Mouse (Mus musculus) hindbrain, embryonic 13.5 days (tissue): ENCODE measurements around the gene Aurka. TPM values are rescaled to one million over a fixed set of nuclear protein-coding genes. Genes with fewer than 3 reads are reported as not detected.

Experiments
- ATAC-seq: fragments of 200-750 bp; cut with Nextera tagmentation; 2 replicates; pipeline ENCODE4 v1.8.0; 2017; ENCODE audit warnings: moderate TSS enrichment; ENCODE audit not compliant: low FRiP score
- H3K27ac ChIP-seq: fragments of 300-500 bp; sonication (generic); 2 replicates; pipeline ENCODE4 v1.5.1; 2015; ENCODE audit warnings: inconsistent platforms, mild to moderate bottlenecking, moderate library complexity
- H3K27me3 ChIP-seq: fragments of 300-500 bp; sonication (generic); 2 replicates; pipeline ENCODE4 v1.6.1; 2015; ENCODE audit warnings: mild to moderate bottlenecking, inconsistent platforms
- H3K36me3 ChIP-seq: fragments of 300-500 bp; sonication (generic); 2 replicates; pipeline ENCODE4 v1.6.1; 2015; ENCODE audit warnings: mild to moderate bottlenecking, inconsistent platforms
- H3K4me1 ChIP-seq: fragments of 300-500 bp; sonication (generic); replicated peaks from 2 replicates; pipeline ENCODE4 v1.6.1; 2015; ENCODE audit warnings: inconsistent platforms
- H3K4me2 ChIP-seq: fragments of 300-500 bp; sonication (generic); 2 replicates; pipeline ENCODE4 v1.6.1; 2015; ENCODE audit warnings: inconsistent platforms, mild to moderate bottlenecking, moderate library complexity
- H3K4me3 ChIP-seq: fragments of 300-500 bp; sonication (generic); 2 replicates; pipeline ENCODE4 v1.5.1; 2015; ENCODE audit warnings: mild to moderate bottlenecking, inconsistent platforms
- H3K9ac ChIP-seq: fragments of 300-500 bp; sonication (generic); 2 replicates; pipeline ENCODE4 v1.6.1; 2015; ENCODE audit warnings: mild to moderate bottlenecking, inconsistent platforms
- H3K9me3 ChIP-seq: fragments of 300-500 bp; sonication (generic); 2 replicates; pipeline ENCODE4 v1.6.1; 2016; ENCODE audit warnings: inconsistent platforms
- WGBS: fragments of 180-500 bp; shearing (Covaris S2); methylation state at CpG from one replicate; pipeline ENCODE4 v1.1.7; 2015; 5-methylcytosine and 5-hydroxymethylcytosine counted together
- polyA plus RNA-seq: library from polyadenylated mRNA; unstranded; fragments of >200 nt; fragmentation: Nextera tagmentation; extraction: Ambion mirVana; gene quantifications from 2 replicates; pipeline ENCODE4 v1.2.1, GENCODE M21; 2015

The Aurka gene
- polyA plus RNA-seq, 1 experiment from 2014 or later: 26.8 TPM

GRCm38 (mm10) chr2:172401116-172401825 lies 30.9 kb upstream of the Aurka start:
- Histone ChIP-seq H3K9me3 (no peaks in the 10 kb centered on the region), H3K4me3 (no peak overlapping the region), H3K36me3 (no peaks in the 10 kb centered on the region), H3K4me1 (peaks cover 7% of the 10 kb centered on the region), H3K4me2 (no peak overlapping the region), H3K27ac (no peak overlapping the region), H3K9ac (no peak overlapping the region), H3K27me3 (no peaks in the 10 kb centered on the region)
- ATAC-seq: no peak
- 79% methylated on average over 13 of the region's 13 CpGs for WGBS

- Histone ChIP-seq H3K9me3 (no peaks in the 10 kb centered on the region), H3K4me3 (no peak overlapping the region), H3K4me1 (peaks cover 12% of the 10 kb centered on the region), H3K27me3 (no peaks in the 10 kb centered on the region), H3K9ac (no peak overlapping the region), H3K36me3 (no peaks in the 10 kb centered on the region), H3K27ac (no peak overlapping the region), H3K4me2 (no peak overlapping the region)
- ATAC-seq: no peak
- WGBS: 28% methylated on average over 9 of the region's 9 CpGs
Measured at GRCm38 (mm10) chr2:172399901-172400300, 29.6 kb upstream of the Aurka start.

- Histone ChIP-seq H3K4me2 (no peak overlapping the region), H3K9me3 (no peaks in the 10 kb centered on the region), H3K27ac (no peak overlapping the region), H3K27me3 (no peaks in the 10 kb centered on the region; the same call in 1 of the 2 replicates), H3K36me3 (no peaks in the 10 kb centered on the region), H3K9ac (no peak overlapping the region), H3K4me3 (no peak overlapping the region), H3K4me1 (peaks cover 12% of the 10 kb centered on the region)
- 46% methylated on average over 9 of the region's 9 CpGs for WGBS
- no peak for ATAC-seq
Measured at GRCm38 (mm10) chr2:172395961-172396360, 25.6 kb upstream of the Aurka start.

GRCm38 (mm10) chr2:172394671-172395070 lies 24.3 kb upstream of the Aurka start:
- H3K4me1 ChIP-seq: peaks cover 6% of the 10 kb centered on the region; the same call in 1 of the 2 replicates
- no peak overlapping the region for H3K27ac ChIP-seq
- no peaks in the 10 kb centered on the region; the same call in 1 of the 2 replicates for H3K27me3 ChIP-seq
- 76% methylated on average over 4 of the region's 4 CpGs for WGBS
- H3K9ac ChIP-seq: no peak overlapping the region
- H3K4me2 ChIP-seq: no peak overlapping the region
- ATAC-seq: no peak
- H3K36me3 ChIP-seq: no peaks in the 10 kb centered on the region
- no peaks in the 10 kb centered on the region for H3K9me3 ChIP-seq
- no peak overlapping the region for H3K4me3 ChIP-seq

- Histone ChIP-seq H3K9ac (no peak overlapping the region), H3K4me2 (no peak overlapping the region), H3K4me3 (no peak overlapping the region), H3K9me3 (no peaks in the 10 kb centered on the region), H3K27me3 (no peaks in the 10 kb centered on the region; the same call in 1 of the 2 replicates), H3K27ac (no peak overlapping the region), H3K36me3 (no peaks in the 10 kb centered on the region), H3K4me1 (peaks cover 6% of the 10 kb centered on the region; the same call in 1 of the 2 replicates)
- no peak for ATAC-seq
- 74% methylated on average over 2 of the region's 2 CpGs for WGBS
Measured at GRCm38 (mm10) chr2:172394052-172394392, 23.7 kb upstream of the Aurka start.

- Histone ChIP-seq H3K4me1 (peaks cover 6% of the 10 kb centered on the region; the same call in 1 of the 2 replicates), H3K27ac (no peak within 1 kb of the TSS), H3K9me3 (no peaks in the 10 kb centered on the region), H3K36me3 (no peaks in the 10 kb centered on the region), H3K27me3 (no peaks in the 10 kb centered on the region; the same call in 1 of the 2 replicates), H3K4me2 (no peak within 1 kb of the TSS), H3K9ac (no peak within 1 kb of the TSS), H3K4me3 (no peak within 1 kb of the TSS)
- WGBS: 42% methylated on average over 13 of the region's 13 CpGs
- ATAC-seq: no peak
Measured at GRCm38 (mm10) chr2:172393391-172394051, 23.2 kb upstream of the Aurka start, which contains the start of gene Cass4. TSS of gene Cass4 (plus strand) at chr2:172393794.

GRCm38 (mm10) chr2:172392041-172392521 lies 21.7 kb upstream of the Aurka start:
- no peak overlapping the region for H3K9ac ChIP-seq
- ATAC-seq: no peak
- no peak overlapping the region for H3K4me2 ChIP-seq
- no peaks in the 10 kb centered on the region for H3K9me3 ChIP-seq
- H3K27me3 ChIP-seq: no peaks in the 10 kb centered on the region; the same call in 1 of the 2 replicates
- H3K4me3 ChIP-seq: no peak overlapping the region
- 79% methylated on average over 10 of the region's 10 CpGs for WGBS
- peaks cover 6% of the 10 kb centered on the region; the same call in 1 of the 2 replicates for H3K4me1 ChIP-seq
- H3K36me3 ChIP-seq: no peaks in the 10 kb centered on the region
- no peak overlapping the region for H3K27ac ChIP-seq

GRCm38 (mm10) chr2:172390341-172390740 lies 20.0 kb upstream of the Aurka start:
- Histone ChIP-seq H3K9ac (no peak overlapping the region), H3K27me3 (no peaks in the 10 kb centered on the region; the same call in 1 of the 2 replicates), H3K9me3 (no peaks in the 10 kb centered on the region), H3K36me3 (no peaks in the 10 kb centered on the region), H3K27ac (no peak overlapping the region), H3K4me3 (no peak overlapping the region), H3K4me1 (no peaks in the 10 kb centered on the region), H3K4me2 (no peak overlapping the region)
- ATAC-seq: no peak
- WGBS: 48% methylated on average over 6 of the region's 6 CpGs

GRCm38 (mm10) chr2:172384715-172385114 lies 14.4 kb upstream of the Aurka start:
- no peak for ATAC-seq
- no peak overlapping the region for H3K4me2 ChIP-seq
- WGBS: 92% methylated on average over 3 of the region's 3 CpGs
- no peaks in the 10 kb centered on the region for H3K4me1 ChIP-seq
- no peak overlapping the region for H3K27ac ChIP-seq
- H3K9ac ChIP-seq: no peak overlapping the region
- no peaks in the 10 kb centered on the region for H3K9me3 ChIP-seq
- peaks cover 37% of the 10 kb centered on the region for H3K36me3 ChIP-seq
- no peaks in the 10 kb centered on the region for H3K27me3 ChIP-seq
- H3K4me3 ChIP-seq: no peak overlapping the region

GRCm38 (mm10) chr2:172381898-172382297 lies 11.6 kb upstream of the Aurka start:
- H3K4me3 ChIP-seq: no peak overlapping the region
- WGBS: 92% methylated on average over 12 of the region's 12 CpGs
- no peak overlapping the region for H3K9ac ChIP-seq
- no peak overlapping the region for H3K27ac ChIP-seq
- H3K4me2 ChIP-seq: no peak overlapping the region
- no peaks in the 10 kb centered on the region for H3K4me1 ChIP-seq
- peaks cover 64% of the 10 kb centered on the region for H3K36me3 ChIP-seq
- no peaks in the 10 kb centered on the region for H3K27me3 ChIP-seq
- H3K9me3 ChIP-seq: no peaks in the 10 kb centered on the region
- no peak for ATAC-seq

- Histone ChIP-seq H3K27ac (no peak overlapping the region), H3K36me3 (peaks cover 69% of the 10 kb centered on the region), H3K4me1 (no peaks in the 10 kb centered on the region), H3K4me3 (no peak overlapping the region), H3K4me2 (no peak overlapping the region), H3K9ac (no peak overlapping the region), H3K27me3 (no peaks in the 10 kb centered on the region), H3K9me3 (no peaks in the 10 kb centered on the region)
- no peak for ATAC-seq
- 93% methylated on average over 11 of the region's 11 CpGs for WGBS
Measured at GRCm38 (mm10) chr2:172381341-172381740, 11.0 kb upstream of the Aurka start.

- Histone ChIP-seq H3K27ac (no peak overlapping the region), H3K4me2 (no peak overlapping the region), H3K9ac (no peak overlapping the region), H3K9me3 (no peaks in the 10 kb centered on the region), H3K4me3 (no peak overlapping the region), H3K36me3 (peaks cover 78% of the 10 kb centered on the region), H3K27me3 (no peaks in the 10 kb centered on the region), H3K4me1 (no peaks in the 10 kb centered on the region)
- ATAC-seq: no peak
- WGBS: 95% methylated on average over 17 of the region's 17 CpGs
Measured at GRCm38 (mm10) chr2:172380513-172380912, 10.2 kb upstream of the Aurka start.
